Mouse (Mus musculus): ENCODE data around the gene Stx3. TPM values are rescaled to one million over a fixed set of nuclear protein-coding genes. Genes with fewer than 3 reads are reported as not detected.

Gene Stx3
- total RNA-seq, 2 experiments from 2014 or later: 18.0 to 20.0 TPM

- no peak for DNase-seq (ENCODE audit: low spot score in 2 of 2)
- intact Hi-C loops (cut with DNase I): no loop called here
These were observed 8.3 kb downstream of the Stx3 start for GRCm38 (mm10) chr19:11810856-11811255.

- intact Hi-C loops (cut with DNase I): no loop called here
- DNase-seq (ENCODE audit: low spot score in 2 of 2): no peak
These were observed 9.0 kb downstream of the Stx3 start for GRCm38 (mm10) chr19:11810003-11810758.

DNA sequence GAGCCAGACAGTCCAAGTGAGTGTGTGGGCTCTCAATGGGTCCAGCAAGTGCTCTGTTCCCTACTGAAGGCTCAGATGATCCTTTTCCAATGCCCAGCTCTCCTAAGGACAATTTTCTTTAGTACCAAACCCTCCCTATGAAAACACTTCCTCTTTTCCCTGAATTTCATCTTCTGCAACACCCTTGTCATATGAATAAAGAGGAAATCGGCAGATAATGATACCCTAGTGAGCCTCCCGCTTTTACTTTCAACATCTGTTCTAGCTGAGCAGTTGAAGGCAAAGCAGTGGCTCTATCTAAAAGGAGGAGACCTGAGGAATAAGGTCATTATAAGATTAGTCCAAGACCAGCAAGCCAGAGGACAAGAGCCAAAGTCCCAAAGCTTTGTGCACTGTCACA, 10.8 kb downstream of the Stx3 start:
- intact Hi-C loops (cut with DNase I): no loop called here
- DNase-seq (ENCODE audit: low spot score in 2 of 2): no peak

GRCm38 (mm10) chr19:11807822-11808221, 11.4 kb downstream of the Stx3 start:
- intact Hi-C loops (cut with DNase I): no loop called here

GRCm38 (mm10) chr19:11807251-11807650, 12.0 kb downstream of the Stx3 start:
- intact Hi-C loops (cut with DNase I): no loop called here

More at GRCm38 (mm10) chr19:11807822-11808221, 11.4 kb downstream of the Stx3 start:
- no peak for DNase-seq (ENCODE audit: low spot score in 2 of 2)

GRCm38 (mm10) chr19:11804423-11804822, 14.8 kb downstream of the Stx3 start:
- DNase-seq (ENCODE audit: low spot score in 2 of 2): no peak
- intact Hi-C loops (cut with DNase I): no loop called here

More at GRCm38 (mm10) chr19:11807251-11807650, 12.0 kb downstream of the Stx3 start:
- DNase-seq (ENCODE audit: low spot score in 2 of 2): no peak

DNA sequence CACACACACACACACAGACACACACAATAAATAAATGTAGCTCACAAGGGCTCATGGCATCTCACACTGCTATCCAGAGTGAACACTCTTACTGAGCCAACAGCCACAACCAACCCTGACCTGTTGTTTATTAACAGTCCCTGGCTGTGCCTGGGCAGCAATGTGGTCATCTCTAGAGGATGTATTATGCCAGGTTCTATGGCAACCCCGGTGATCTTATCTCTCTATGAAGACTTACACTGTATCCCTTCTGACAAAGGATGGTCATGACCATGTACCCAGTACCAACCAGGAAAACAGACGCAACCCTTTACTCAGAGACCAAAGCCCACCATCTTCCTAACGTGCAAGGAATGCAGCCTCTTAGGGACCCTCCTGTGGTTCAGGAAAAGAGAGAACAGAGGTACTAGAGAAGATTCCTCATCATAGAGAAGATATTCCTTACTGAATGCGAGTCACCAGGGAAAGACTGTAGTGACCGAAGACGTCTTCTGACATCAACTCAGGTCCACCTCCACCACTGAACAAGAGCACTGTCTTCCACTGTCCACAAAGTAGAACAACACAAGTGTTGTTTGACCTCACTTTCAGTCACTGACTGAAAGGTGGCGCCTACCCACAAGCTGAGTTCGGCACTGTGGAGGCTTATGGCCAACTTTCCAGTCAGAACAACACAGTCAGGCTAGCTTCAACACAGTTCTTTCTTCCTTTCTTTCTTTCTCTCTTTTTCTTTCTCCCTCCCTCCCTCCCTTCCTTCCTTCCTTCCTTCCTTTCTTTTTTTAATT, 18.5 kb downstream of the Stx3 start:
- DNase-seq (ENCODE audit: low spot score in 2 of 2): no peak
- intact Hi-C loops (cut with DNase I): no loop called here

GRCm38 (mm10) chr19:11794447-11794846, 24.8 kb downstream of the Stx3 start:
- no peak for DNase-seq (ENCODE audit: low spot score in 2 of 2)
- intact Hi-C loops (cut with DNase I): no loop called here

DNA sequence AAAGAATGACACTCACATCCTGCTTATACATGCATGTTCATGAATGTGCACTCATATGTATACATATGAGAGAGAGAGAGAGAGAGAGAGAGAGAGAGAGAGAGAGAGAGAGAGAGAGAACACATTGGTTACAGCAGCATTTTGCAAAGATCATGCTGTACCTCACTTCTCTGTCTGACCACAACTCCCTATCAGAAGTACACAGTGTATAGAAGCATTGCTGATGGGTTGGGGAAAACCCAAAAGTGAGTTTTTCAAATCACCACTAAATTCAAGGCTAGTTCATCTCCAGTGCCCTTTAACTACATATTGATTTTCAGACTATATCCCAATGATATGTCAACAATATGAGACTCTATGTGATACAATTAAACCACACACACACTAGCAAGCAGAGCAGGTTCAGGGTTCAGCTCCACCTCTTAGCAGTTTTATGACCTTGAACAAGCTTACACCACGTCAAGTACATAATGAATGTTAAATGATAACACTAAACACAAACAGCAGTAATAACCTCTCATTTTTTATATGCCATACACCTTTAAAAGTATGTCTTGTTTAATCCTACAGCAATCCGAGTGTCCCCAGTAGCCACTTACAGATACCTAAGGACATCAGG, 25.4 kb downstream of the Stx3 start:
- DNase-seq (ENCODE audit: low spot score in 2 of 2): no peak
- intact Hi-C loops (cut with DNase I): no loop called here

- no peak for DNase-seq (ENCODE audit: low spot score in 2 of 2)
- intact Hi-C loops (cut with DNase I): no loop called here
These were observed 27.4 kb downstream of the Stx3 start for GRCm38 (mm10) chr19:11791825-11792224.

GRCm38 (mm10) chr19:11788876-11789275, 30.3 kb downstream of the Stx3 start:
- intact Hi-C loops (cut with DNase I): no loop called here
- DNase-seq (ENCODE audit: low spot score in 2 of 2): no peak

DNA sequence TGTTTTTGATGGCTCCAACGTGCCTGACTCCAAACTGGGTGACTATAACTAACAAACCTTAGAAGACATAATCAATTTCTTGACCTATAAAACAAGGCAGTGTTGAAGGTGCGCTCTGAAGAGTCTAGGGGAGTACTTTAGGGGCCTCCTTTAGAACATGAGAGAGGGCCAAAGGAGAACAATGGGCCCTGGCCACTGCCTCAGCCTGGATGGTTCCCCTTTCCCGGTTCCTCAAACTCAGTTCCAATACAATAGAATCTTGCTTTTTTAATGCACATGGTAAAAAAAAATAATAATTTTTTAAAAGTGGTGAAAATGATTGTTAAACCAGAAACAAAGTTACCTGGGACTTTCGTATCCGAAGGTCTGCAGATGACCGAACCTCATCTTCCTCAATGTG, 31.4 kb downstream of the Stx3 start:
- intact Hi-C loops (cut with DNase I): no loop called here
- DNase-seq (ENCODE audit: low spot score in 2 of 2): no peak

GRCm38 (mm10) chr19:11785409-11786154, 33.6 kb downstream of the Stx3 start:
- intact Hi-C loops (cut with DNase I): no loop called here
- no peak for DNase-seq (ENCODE audit: low spot score in 2 of 2)

DNA sequence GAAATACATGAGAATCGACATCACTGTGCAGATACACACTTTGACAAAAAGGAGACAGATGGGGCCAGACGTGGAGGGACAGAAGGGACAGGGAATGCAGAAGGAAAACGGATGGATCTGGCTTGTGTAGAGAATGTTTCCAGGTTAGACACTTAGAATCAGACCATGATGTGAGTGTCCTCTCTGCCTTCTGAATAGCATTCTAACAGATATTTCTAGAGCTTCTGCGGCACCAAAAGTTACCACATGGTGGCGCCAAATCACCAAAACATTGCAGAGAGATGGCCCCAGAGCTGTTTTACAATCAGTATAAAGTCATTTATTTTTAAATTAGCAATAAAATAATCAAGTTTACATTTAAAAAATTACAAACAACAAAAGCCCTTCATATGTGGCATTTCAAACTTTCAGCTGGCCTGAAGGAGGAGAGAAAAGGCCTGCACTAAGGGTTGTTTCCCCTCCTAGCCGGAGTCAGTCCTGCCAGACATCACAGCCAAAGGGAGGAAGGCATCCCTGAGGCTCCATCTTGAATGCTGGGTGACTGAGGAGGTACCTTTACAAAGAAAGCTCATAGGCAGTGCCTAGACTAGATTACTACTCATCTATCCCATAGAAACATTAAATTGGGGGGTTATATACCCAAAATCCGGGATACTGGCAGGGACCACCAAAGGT, 41.9 kb downstream of the Stx3 start:
- intact Hi-C loops (cut with DNase I): loop anchor here (2.0 to 5.0 kb wide), 3 partner anchors 41 to 230 kb away; partner anchors contain the start of genes Patl1 and Stx3
- peak; percentile 71 to 79 for DNase-seq (ENCODE audit: low spot score in 2 of 2)

GRCm38 (mm10) chr19:11770205-11770892, 48.9 kb downstream of the Stx3 start, which contains the start of gene Mrpl16:
Gene Mrpl16 (plus strand): TSS chr19:11770391.
- peak; percentile 93 for DNase-seq (ENCODE audit: low spot score in 2 of 2)
- intact Hi-C loops (cut with DNase I): no loop called here

DNA sequence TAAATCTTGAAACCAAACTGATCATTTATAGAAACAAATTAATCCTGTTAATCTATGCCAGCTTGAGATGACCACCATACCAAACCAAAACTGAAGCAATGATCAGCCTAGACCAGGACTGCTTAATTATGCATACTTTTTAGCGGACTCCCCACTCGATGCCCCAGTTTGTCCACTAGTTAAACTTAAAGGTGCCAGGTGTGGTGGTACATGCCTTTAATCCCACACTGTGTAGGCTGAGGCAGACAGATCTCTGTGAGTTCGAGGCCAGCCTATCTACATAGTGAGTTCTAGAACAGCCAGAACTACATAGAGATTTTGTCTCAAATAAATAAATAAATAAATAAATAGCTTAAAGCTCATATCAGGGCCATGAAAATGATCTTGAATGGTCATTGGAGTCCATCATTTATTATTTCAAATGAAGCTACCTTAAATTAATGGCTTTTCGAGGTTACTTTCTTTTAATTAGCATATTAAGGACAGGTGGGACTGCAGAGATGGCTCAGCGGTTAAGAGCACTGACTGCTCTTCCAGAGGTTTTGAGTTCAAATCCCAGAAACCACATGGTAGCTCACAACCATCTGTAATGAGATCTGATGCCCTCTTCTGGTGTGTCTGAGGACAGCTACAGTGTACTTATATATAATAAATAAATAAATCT, 49.8 kb downstream of the Stx3 start:
- intact Hi-C loops (cut with DNase I): no loop called here
- DNase-seq (ENCODE audit: low spot score in 2 of 2): no peak

- DNase-seq (ENCODE audit: low spot score in 2 of 2): peak in 1 of 2 experiments; percentile 50
- intact Hi-C loops (cut with DNase I): loop anchor here (1.0 kb wide), 2 partner anchors 158 to 418 kb away; no protein-coding TSS in a partner anchor
These were observed 51.0 kb downstream of the Stx3 start for GRCm38 (mm10) chr19:11768163-11768562.

- DNase-seq (ENCODE audit: low spot score in 2 of 2): no peak
- intact Hi-C loops (cut with DNase I): no loop called here
These were observed 52.8 kb downstream of the Stx3 start for GRCm38 (mm10) chr19:11766413-11766812.
